Mouse (Mus musculus): ENCODE results near the gene Cenps. TPM values are rescaled to one million over a fixed set of nuclear protein-coding genes. Genes with fewer than 3 reads are reported as not detected.
"Not testable (repeated sequence)": the region's sequence is repeated elsewhere in the genome, so short reads cannot be mapped to it uniquely, and the experiment has no call there.

The Cenps gene
- total RNA-seq, 4 experiments from 2014 or later, result 10.3 to 21.1 (median 14.9) TPM

DNA sequence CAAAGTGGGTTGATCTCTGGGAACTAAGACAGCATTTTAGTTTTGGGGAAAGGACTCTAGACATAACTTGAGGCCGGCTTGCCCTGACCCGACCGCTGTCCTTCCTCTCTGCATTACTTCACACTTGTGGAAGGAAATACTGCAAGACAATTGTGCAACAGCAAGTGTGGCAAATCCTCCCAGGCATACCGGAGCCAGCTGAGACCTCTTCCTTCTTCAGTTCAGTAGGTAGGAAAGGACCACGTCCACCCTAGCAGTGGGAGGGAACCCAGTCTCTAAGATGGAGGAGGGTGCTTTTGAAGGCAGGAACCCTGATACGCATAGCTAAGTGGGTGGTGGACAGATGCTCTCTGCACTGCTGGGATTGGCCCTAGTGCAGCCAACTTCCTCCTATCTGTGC, 18.3 kb upstream of the Cenps start:
- DNase-seq, result peak; percentile 52

DNA sequence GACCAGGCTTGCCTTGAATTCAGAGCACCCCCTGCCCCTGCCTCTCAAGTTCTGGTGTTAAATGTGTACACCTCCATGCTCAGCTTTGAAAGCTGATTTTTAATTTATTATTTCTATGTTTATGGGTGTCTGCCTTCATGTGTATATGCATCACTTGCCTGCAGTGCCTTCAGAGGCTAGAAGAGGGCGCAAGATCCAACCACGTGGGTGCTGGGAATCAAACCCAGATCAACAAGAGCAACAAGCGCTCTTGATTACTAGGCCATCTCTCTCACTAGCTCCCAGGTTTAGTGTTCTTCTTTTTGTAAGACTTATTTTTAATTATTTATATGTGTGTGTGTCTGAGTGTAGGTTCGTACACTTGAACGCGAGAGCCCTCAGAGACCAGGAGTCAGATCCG, 17.4 kb upstream of the Cenps start:
- no peak for DNase-seq

GRCm38 (mm10) chr4:149150721-149151120, 13.3 kb upstream of the Cenps start:
- DNase-seq, result no peak

- peak; percentile 61 for DNase-seq
Measured at GRCm38 (mm10) chr4:149150256-149150655, 12.8 kb upstream of the Cenps start.

DNA sequence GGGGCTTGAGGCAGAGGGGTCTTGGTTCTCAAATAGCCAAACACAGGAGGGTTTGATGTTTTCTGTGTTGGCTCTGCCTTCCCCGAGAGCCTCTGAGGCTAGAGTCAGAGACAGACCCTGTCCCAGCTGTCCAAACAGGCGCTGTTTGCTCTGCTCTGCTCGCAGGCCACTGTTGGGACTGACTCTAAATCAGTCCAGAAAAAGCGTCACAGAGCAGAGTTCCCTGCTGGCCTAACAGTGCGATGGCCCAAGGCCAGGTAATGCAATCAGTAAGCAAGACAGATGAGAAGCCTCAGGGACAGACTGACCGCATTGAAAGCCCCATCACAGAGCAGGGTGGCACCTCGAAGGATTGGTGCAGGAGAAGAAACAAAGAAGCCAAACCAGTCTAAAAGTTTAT, 12.2 kb upstream of the Cenps start:
- peak; percentile 82 for DNase-seq

- no peak for DNase-seq
Measured at GRCm38 (mm10) chr4:149149196-149149595, 11.8 kb upstream of the Cenps start.

- no peak for DNase-seq
Measured at GRCm38 (mm10) chr4:149148084-149148483, 10.7 kb upstream of the Cenps start.

- DNase-seq, result no peak
Measured at GRCm38 (mm10) chr4:149147528-149147927, 10.1 kb upstream of the Cenps start.

DNA sequence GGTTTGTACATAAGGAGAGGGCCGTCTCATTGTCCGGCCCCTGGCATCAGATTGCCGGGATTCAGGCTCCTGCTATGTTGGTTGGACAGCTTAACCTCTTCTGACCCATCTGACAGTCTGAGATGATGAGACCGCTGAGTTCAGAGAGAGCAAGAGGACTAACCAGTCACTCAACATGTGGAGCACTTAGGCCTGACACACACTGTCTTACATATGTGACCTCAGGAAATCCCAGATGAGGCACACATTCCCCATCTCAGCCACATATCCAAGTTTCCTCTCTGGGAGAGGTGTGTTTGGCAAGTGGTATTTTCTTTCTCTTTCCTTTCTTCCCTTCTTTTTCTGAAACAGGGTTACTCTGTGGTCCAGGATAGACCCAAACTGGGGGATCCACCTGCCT, 7.7 kb upstream of the Cenps start:
- no peak for DNase-seq

DNA sequence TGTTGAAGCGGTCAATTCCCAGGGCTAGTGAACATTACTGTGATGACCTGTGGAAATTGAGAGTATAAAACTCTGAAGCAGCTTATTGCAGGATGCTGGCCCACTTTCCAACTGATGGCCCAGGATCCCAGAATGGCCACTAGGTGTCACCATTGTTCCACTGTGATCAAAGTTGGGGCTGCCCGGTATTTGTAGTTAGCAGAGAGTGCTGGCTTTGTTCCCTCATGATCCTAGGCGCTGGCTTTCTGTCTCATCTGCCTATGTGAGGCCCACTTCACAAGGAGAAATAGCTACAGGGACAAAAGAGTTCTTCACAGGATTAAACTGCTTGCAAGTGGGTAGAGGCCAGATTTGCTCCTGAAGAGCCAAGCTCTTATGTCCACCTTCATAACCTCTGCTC, 7.0 kb upstream of the Cenps start:
- DNase-seq, result peak; percentile 72

DNA sequence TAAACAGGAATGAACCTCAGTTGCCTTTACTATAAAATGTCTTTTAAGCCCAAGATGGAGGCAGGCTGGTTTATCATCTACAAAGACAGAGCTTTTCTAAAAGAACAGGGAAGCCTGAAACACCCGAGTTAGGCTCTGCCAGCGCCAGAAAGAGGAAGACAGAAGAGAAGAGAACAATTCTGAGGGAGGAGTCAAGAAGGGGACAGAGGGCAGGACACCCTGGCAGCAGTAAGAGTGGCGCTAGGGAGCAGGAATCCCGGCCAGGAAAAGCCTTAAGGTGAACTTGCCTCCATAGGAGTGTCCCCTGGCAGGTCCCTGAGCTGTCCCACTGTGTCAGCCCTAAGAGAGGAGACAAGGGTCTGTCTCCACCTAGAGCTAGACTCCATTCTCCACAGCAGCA, 6.2 kb upstream of the Cenps start:
- no peak for DNase-seq

DNA sequence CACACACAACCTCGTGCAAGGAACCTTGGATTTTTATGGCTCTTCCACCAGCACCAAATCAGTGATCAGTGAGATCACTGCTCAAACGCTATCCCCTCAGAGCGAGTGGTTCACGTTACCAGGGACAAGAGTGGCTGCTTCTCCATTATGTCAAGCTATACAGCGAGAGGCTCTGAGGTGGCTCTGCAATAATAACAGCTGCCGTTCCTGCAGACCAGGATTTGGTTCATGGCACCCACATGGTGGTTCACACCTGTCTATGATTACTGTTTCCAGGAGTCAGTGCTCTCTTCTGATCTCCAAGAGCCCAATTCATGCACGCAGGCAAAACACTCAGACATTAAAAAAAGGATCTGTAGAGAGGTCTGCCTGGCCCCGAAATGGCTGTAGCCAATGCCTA, 1.1 kb upstream of the Cenps start:
- no peak for DNase-seq

- no peak for DNase-seq
Measured at GRCm38 (mm10) chr4:149136116-149136850, 1.1 kb downstream of the Cenps start.

DNA sequence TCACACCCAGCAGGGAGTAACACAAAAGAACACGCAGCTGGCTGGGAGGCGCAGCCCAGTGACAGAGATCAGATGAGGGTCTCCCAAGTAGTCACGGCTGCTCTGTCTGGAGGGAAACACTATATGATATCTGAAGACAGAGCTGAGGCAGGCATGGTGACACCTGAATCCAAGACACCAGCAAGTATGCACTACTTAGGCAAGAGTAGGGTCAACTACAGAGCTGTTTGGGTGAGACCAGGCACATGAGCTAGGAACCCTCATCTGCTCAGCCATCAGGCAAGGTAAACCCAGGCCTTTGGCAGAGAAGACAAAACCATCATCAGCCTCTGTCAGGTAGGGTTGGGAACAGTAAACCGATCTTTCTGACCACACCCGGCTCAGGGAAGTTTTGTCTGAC, 4.0 kb downstream of the Cenps start:
- no peak for DNase-seq

DNA sequence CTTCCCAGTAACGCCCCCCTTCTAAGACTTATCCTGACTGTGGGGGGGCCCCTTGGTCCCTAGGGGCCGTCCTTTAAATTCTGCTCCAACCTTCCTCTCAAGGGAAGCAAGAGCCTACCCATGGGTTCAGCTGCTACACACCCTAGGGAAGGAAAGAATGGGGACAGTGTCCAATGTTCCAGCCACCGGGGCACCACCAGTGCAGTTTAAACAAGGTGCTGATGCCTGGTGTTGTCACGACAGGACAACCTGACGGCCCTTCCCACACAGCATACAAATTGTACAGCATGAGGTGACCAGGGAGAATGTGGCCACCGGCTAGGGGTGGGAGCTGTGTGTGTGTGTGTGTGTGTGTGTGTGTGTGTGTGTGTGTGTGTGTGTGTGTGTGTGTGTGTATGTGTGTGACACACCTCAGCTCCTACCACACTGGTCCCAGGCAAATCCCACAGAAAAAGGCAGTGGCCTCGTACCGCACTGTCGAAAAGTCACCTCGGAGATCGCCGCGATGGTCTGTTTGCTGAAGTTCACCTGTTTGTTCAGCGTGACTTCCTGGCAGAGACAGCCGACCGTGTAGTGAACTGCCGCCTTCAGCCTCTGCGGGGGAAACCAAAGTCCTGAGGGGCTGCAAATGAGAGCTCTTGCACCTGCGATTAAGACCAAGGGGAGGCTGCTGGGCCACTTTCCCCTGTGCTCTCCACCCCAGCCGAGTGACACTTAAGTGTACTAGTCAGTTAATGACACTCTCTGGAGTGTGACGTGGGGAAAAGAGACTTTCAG, 5.5 kb downstream of the Cenps start:
- DNase-seq, result no peak

- DNase-seq, result no peak
Measured at GRCm38 (mm10) chr4:149131021-149131752, 6.2 kb downstream of the Cenps start.

DNA sequence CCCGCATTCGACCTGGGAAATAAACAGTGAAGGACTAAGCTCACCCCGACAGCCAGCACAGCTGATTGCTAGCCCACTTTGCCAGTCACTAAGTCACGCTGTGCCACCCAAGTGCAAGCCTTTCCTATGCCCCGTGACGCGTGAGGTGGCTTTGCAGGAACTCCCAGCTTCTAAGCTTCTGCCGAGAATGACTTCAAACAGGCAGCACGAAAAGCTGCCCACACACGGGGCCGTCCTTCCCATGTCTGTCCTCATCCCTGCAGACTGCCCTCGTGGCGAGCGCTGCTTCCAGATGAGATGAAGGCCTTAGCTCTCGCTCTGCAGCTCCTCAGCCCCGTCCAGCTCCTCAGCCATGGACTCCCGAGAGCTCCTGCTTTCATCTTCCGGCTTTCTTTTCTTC, 9.0 kb downstream of the Cenps start:
- DNase-seq, result no peak

DNA sequence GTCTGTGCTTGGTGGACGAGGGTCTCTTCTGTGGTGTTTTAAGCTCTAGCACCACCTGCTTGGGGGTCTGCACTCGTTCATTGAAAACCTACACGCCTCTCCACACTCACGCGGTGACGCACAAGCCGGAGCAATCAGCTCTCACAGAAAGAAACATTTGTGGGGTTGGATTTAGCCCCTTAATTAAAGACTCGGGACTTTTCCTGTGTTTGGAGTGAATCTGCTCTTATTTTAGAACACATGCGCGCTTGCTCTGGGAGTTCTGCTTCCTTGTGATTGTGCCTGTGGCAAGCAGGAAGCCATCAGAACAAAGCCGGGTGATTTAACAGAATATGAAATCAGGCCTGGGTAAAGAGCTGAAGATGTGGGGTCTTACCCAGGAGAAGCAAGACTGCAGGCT, 10.8 kb downstream of the Cenps start, which contains the start of gene Cort:
Gene Cort, minus strand, starts transcription at position 101 of the 400 bp plus-strand sequence.
- DNase-seq, result no peak

DNA sequence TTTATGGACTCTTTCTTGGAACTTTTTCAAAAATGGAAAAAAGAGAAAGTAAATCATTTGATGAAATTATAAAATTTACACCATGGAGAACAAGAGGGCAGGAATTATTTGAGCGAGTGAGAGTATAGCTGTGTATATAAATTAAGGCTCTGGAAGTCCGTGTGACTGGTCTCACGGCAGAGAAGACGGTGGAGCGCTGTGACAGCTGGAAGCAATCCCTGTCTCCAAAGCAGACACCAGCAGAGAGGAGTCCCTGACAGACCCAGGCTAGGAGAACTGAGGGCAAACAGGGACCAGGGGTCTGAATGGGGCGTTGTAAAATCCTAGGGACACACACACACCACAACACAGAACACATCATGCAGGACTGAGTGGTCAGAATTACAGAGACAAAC, 11.3 kb downstream of the Cenps start:
- no peak for DNase-seq

DNA sequence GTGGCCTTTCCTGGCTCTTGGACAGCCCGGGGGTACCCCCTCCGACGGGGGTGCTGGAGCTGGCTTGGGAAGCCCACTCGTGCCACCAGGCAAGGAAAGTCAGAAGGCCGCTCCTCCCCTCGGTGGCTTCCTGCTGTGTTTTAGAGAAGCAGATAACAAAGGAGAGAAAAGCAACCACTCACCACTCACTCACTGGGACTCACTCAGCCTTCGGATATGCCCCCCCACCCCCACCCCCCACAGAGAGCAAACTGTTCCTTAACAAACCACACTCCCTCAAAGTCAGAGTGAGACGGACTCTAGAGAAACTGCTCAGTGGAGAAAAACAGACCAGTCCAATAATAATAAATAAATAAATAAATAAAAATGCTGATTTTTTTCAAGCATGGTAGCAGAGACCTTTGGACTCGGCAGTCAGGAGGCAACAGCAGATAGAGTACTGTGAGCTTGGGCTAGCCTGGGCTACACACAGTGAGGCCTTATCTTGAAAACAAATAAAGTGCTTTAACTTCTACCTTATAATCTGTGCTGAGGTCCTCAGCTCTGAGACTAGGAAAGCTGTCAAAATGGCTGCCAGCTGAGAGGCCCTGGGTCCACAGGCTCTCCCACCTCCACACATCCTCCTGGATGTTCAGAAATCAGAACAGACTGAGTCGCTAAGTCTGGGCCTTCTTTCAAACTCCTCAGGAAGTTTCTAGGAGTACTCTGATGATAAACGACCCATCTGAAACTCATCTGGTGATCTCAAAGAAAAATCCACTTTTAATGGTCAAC, 11.9 kb downstream of the Cenps start:
- no peak for DNase-seq

DNA sequence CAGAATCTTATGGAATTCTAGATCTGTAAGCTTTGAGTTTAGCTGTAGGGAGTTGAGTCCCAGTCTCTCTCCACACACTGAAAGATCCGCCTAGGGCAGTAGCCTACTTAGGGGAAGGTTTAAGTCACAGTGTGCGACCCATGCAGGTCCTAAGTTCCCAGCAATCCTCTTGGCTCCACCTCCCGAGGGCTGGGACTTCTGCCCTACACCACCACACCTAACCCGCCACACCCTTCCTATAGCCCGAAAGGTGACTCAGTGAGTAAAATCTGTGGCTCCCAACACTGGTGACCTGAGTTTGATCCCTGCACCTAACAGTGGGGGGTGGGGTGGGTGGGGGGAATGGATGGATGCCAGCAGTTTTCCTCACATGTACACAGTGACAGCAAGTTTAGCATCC, 14.0 kb downstream of the Cenps start:
- DNase-seq, result no peak

DNA sequence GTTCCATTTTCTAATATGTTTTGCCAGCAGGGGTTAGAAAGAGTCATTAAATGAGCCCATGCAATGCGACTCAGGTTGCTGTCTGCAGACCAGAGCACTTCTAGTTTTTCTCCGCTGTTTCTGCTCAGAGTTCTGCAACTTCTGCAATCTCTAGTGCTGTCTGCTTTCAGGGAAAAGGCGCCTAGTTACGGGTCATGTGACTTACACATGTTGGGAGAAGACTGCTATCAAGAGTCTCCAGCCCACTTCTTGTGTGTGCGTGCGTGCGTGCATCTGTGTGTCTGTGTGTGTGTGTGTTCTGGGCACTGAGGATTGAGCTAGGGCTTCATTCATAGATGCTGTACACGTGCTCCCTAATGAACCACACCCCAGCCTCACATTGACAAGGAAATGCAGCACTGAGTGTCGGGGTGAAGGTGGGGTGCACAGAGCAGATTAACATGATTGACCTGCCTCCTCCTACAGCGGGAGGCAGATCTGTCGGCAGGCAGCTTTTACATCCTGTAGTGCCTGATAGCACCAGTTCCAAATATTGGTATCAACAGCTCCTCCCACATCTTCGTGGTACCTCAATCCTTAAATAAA, 17.4 kb downstream of the Cenps start:
- DNase-seq, result not testable (repeated sequence)

Data from adrenal gland, adult 8-10 months (tissue).